Mouse (Mus musculus): ENCODE results near the gene Nrg3. TPM values are rescaled to one million over a fixed set of nuclear protein-coding genes. Genes with fewer than 3 reads are reported as not detected.

Nrg3 gene
- total RNA-seq, 2 experiments from 2014 or later = not detected

- TF ChIP-seq CTCF (IDR thresholded peaks at IDR 0.05) = no peak
- Histone ChIP-seq H3K27ac (no peak overlapping the region), H3K4me3 (no peak overlapping the region)
- intact Hi-C loops (cut with DNase I) = no loop called here
- no peak for DNase-seq
Observed at GRCm38 (mm10) chr14:39351979-39352737, 120.7 kb downstream of the Nrg3 start.

DNA sequence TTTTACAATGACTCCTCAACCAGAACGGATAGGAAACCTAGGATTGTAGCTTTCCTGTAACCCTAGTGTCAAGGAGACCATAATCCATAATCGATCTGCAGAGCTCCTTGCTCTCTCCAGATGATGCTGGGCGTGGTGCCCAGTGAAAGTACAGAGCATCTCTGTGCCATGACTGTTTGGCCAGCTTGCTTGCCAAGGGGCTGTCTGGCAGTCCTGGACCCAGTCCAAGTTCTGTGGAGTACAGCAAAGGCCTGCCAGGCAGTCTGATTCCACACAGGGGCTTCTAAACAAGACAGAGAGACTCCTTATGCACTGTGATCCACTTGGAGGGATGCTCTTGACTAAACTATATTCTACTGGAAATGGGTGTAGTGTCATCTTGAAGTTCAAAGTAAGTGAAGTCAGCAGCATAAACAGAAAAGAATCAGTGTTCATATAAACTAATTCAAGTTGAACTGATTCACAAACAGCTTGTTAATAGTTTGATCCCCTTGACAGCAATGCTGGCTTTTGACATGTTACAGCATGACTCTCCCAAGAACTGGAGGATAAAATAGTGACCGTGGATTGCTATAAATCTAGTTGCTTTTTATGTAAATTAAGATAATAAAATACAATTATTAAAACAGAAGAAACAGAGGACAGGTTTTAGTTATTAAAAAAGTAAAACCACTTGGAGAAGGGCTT, 155.3 kb downstream of the Nrg3 start:
- DNase-seq = no peak
- TF ChIP-seq CTCF (IDR thresholded peaks at IDR 0.05) = no peak
- intact Hi-C loops (cut with DNase I) = no loop called here
- Histone ChIP-seq H3K4me3 (no peak overlapping the region), H3K27ac (no peak overlapping the region)

GRCm38 (mm10) chr14:39314111-39314510, 158.8 kb downstream of the Nrg3 start:
- no peak for TF ChIP-seq CTCF (IDR thresholded peaks at IDR 0.05)
- no peak overlapping the region for H3K4me3 ChIP-seq
- DNase-seq = no peak
- intact Hi-C loops (cut with DNase I) = no loop called here
- no peak overlapping the region for H3K27ac ChIP-seq

GRCm38 (mm10) chr14:39265121-39265520, 207.8 kb downstream of the Nrg3 start:
- no peak for TF ChIP-seq CTCF (IDR thresholded peaks at IDR 0.05)
- no peak for DNase-seq
- H3K4me3 ChIP-seq = no peak overlapping the region
- H3K27ac ChIP-seq = no peak overlapping the region
- intact Hi-C loops (cut with DNase I) = no loop called here

DNA sequence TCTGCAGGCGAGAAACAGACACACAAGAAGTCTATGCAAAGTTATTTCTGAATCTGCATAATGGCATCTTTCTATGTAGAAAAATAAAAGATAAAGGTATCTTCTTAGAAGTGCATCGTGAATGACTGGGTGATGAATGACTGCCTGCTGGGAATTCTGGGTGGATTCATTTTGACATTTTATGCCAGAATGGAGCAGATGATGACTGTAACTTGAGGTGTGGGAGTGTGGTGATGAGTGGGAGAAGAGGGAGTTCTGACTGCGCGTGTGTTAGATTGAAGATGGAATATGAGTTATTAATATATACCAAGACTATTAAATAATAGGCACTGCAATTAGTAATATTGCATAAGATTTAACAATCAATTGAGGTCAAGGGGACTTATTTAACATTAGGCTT, 208.5 kb downstream of the Nrg3 start:
- intact Hi-C loops (cut with DNase I) = no loop called here
- no peak for DNase-seq
- Histone ChIP-seq H3K27ac (no peak overlapping the region), H3K4me3 (no peak overlapping the region)
- TF ChIP-seq CTCF (IDR thresholded peaks at IDR 0.05) = no peak

- DNase-seq = no peak
- H3K27ac ChIP-seq = no peak overlapping the region
- no peak for TF ChIP-seq CTCF (IDR thresholded peaks at IDR 0.05)
- intact Hi-C loops (cut with DNase I) = no loop called here
- H3K4me3 ChIP-seq = no peak overlapping the region
Observed at GRCm38 (mm10) chr14:39261016-39261415, 211.9 kb downstream of the Nrg3 start.

DNA sequence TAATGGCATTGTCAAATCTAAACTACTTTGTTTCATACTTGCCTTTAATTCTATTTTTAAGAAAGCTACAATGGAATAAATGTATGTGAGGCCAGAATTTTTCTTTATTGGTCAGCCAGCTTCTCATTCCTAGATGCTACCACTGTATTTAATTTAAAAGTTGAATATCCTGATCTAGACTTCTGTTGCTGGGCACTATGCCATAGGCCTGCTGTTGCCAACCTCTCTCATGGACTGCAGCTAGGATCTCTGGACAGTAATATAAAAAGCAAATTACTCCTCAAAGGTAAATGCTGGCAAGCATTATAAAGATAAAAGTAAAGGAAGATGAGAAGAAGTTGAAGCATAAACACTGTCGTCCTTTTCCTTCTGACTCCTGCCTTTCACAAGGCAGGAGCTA, 217.5 kb downstream of the Nrg3 start:
- no peak overlapping the region for H3K27ac ChIP-seq
- TF ChIP-seq CTCF (IDR thresholded peaks at IDR 0.05) = no peak
- intact Hi-C loops (cut with DNase I) = no loop called here
- no peak overlapping the region for H3K4me3 ChIP-seq
- no peak for DNase-seq

GRCm38 (mm10) chr14:39240267-39240666, 232.6 kb downstream of the Nrg3 start:
- Histone ChIP-seq H3K4me3 (no peak overlapping the region), H3K27ac (no peak overlapping the region)
- intact Hi-C loops (cut with DNase I) = no loop called here
- no peak for TF ChIP-seq CTCF (IDR thresholded peaks at IDR 0.05)
- no peak for DNase-seq

- Histone ChIP-seq H3K27ac (no peak overlapping the region), H3K4me3 (no peak overlapping the region)
- TF ChIP-seq CTCF (IDR thresholded peaks at IDR 0.05) = no peak
- DNase-seq = no peak
- intact Hi-C loops (cut with DNase I) = no loop called here
Observed at GRCm38 (mm10) chr14:39211472-39211871, 261.4 kb downstream of the Nrg3 start.

DNA sequence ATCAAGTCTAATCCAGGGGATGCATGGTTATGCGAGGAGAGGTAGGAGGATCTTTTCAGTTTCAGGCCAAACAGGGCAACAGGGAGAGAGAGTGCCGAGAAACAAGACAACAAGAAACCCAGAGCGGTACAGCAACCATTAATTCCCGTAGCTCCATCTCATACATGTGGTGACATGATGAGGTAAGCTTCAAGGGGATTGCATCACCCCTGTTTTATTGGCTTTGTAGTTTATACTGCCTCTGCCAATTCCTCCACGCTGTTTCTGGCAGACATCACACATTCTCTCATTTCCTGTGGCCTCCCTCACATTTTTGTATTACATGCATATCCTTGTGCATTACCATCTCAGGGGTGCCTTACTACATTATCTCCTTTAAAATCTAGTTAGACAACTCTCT, 280.9 kb downstream of the Nrg3 start:
- intact Hi-C loops (cut with DNase I) = no loop called here
- TF ChIP-seq CTCF (IDR thresholded peaks at IDR 0.05) = no peak
- peak; percentile 24 for DNase-seq
- Histone ChIP-seq H3K4me3 (no peak overlapping the region), H3K27ac (no peak overlapping the region)

DNA sequence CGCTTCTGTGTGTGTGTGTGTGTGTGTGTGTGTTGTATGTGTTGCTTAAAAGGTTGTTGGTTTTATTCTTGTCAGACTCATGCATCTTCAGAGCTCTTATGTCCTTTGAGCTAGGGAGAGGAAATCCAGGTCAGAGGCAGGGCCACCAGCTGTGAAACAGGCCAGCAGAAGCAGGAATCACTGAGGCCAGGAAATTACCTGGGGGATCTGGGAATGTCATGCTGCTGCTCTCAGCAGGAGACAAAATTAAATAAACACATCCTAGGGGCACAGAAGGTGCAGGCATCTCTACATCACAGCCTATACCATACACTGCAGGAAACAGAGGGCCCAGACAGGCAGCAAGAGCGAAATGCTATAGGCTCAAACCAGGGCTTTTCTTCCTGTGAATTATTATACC, 299.2 kb downstream of the Nrg3 start:
- DNase-seq = no peak
- Histone ChIP-seq H3K27ac (no peak overlapping the region), H3K4me3 (no peak overlapping the region)
- TF ChIP-seq CTCF (IDR thresholded peaks at IDR 0.05) = no peak
- intact Hi-C loops (cut with DNase I) = no loop called here

- no peak for DNase-seq
- Histone ChIP-seq H3K27ac (no peak overlapping the region), H3K4me3 (no peak overlapping the region)
- no peak for TF ChIP-seq CTCF (IDR thresholded peaks at IDR 0.05)
- intact Hi-C loops (cut with DNase I) = no loop called here
Observed at GRCm38 (mm10) chr14:39160140-39160539, 312.7 kb downstream of the Nrg3 start.

DNA sequence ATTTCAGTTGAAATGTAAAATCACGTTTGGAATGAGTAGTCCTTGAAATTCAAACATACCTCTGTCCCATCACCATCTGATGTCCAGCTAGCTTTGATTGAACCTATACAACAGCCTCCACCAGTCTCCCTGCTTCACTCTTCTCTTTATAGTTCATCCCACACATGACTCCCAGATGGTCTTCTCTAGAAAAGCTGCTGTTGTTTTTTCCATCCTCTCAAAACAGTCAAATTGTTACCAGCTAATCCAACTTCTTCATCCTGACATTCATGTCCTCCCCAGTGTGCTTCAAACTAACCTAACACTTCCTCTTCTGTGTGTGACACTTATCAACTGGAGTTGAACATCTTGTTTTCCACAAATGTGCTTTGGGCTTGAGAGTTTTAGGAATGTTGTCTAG, 317.4 kb downstream of the Nrg3 start:
- TF ChIP-seq CTCF (IDR thresholded peaks at IDR 0.05) = no peak
- Histone ChIP-seq H3K27ac (no peak overlapping the region), H3K4me3 (no peak overlapping the region)
- intact Hi-C loops (cut with DNase I) = no loop called here
- no peak for DNase-seq

GRCm38 (mm10) chr14:39129766-39130165, 343.1 kb downstream of the Nrg3 start:
- no peak for TF ChIP-seq CTCF (IDR thresholded peaks at IDR 0.05)
- DNase-seq = no peak
- no peak overlapping the region for H3K27ac ChIP-seq
- H3K4me3 ChIP-seq = no peak overlapping the region
- intact Hi-C loops (cut with DNase I) = no loop called here
